Mouse (Mus musculus) MEL (cell line): ENCODE results near the gene Dlx3.

Experiments
- CTCF ChIP-seq, 3 experiments: IDR thresholded peaks in 2 of 3; conservative IDR thresholded peaks in 1 of 3; 2 replicates each; pipeline ENCODE4 v1.5.1; 2011 to 2012; ENCODE audit warnings: low read length in 3 of 3, low read depth in 2 of 3, mild to moderate bottlenecking in 2 of 3, improper control_type of control experiment in 1 of 3, inconsistent platforms in 1 of 3, mixed read lengths in 1 of 3, moderate library complexity in 1 of 3; ENCODE audit not compliant: control insufficient read depth in 1 of 3, insufficient read depth in 1 of 3, poor library complexity in 1 of 3, severe bottlenecking in 1 of 3
- JUND ChIP-seq: IDR thresholded peaks from 2 replicates; pipeline ENCODE4 v1.6.1; 2011; ENCODE audit warnings: low read depth, mild to moderate bottlenecking, improper control_type of control experiment, low read length
- RAD21 ChIP-seq: IDR thresholded peaks from 2 replicates; pipeline ENCODE4 v1.6.1; 2011; ENCODE audit warnings: mild to moderate bottlenecking, low read depth, low read length, improper control_type of control experiment
- ZC3H11A ChIP-seq: IDR thresholded peaks from 2 replicates; pipeline ENCODE4 v1.6.1; 2012; ENCODE audit warnings: low read depth, mild to moderate bottlenecking, inconsistent platforms, low read length, improper control_type of control experiment
- ZMIZ1 ChIP-seq: IDR thresholded peaks from 2 replicates; pipeline ENCODE4 v1.6.1; 2012; ENCODE audit warnings: low read depth, mild to moderate bottlenecking, inconsistent platforms, low read length, improper control_type of control experiment, moderate library complexity

- TF ChIP-seq RAD21 (no peak), CTCF (IDR thresholded peaks at IDR 0.05 in 2 of 3, conservative IDR thresholded peaks at IDR 0.05 in 1 of 3; ENCODE audit: control insufficient read depth in 1 of 3, insufficient read depth in 1 of 3, low read depth in 2 of 3, low read length in 3 of 3, poor library complexity in 1 of 3, severe bottlenecking in 1 of 3) (no peak), JUND (no peak), ZC3H11A (no peak), ZMIZ1 (no peak)
Observed at GRCm38 (mm10) chr11:95145851-95146403, 26.0 kb downstream of the Dlx3 start, which contains the start of gene Dlx4.
